Mouse (Mus musculus) limb, embryonic 11.5 days (tissue): ENCODE results near the gene Rnf166. TPM values are rescaled to one million over a fixed set of nuclear protein-coding genes. Genes with fewer than 3 reads are reported as not detected.

Experiments used
- ATAC-seq: fragments of 200-750 bp; cut with Nextera tagmentation; 2 replicates; pipeline ENCODE4 v1.8.0; 2017; ENCODE audit warnings: low read depth; ENCODE audit not compliant: insufficient number of reproducible peaks, low FRiP score, low TSS enrichment
- DNase-seq: peaks from one replicate; pipeline ENCODE4 v3.0.0-alpha.2; 2015; ENCODE audit warnings: low spot score
- H3K27ac ChIP-seq: fragments of 300-500 bp; sonication (generic); replicated peaks from 2 replicates; pipeline ENCODE4 v1.5.1; 2014; ENCODE audit warnings: low read depth, mild to moderate bottlenecking, low read length
- H3K27me3 ChIP-seq: fragments of 300-500 bp; sonication (generic); 2 replicates; pipeline ENCODE4 v1.6.1; 2014; ENCODE audit warnings: mild to moderate bottlenecking, low read length, mixed read lengths; ENCODE audit not compliant: control insufficient read depth, insufficient read depth
- H3K36me3 ChIP-seq: fragments of 300-500 bp; sonication (generic); 2 replicates; pipeline ENCODE4 v1.6.1; 2014; ENCODE audit warnings: mild to moderate bottlenecking, low read length, moderate library complexity, mixed read lengths; ENCODE audit not compliant: control insufficient read depth, insufficient read depth
- H3K4me1 ChIP-seq: fragments of 300-500 bp; sonication (generic); 2 replicates; pipeline ENCODE4 v1.6.1; 2014; ENCODE audit warnings: low read length, mixed read lengths; ENCODE audit not compliant: control insufficient read depth, insufficient read depth
- H3K4me2 ChIP-seq: fragments of 300-500 bp; sonication (generic); 2 replicates; pipeline ENCODE4 v1.6.1; 2014; ENCODE audit warnings: low read depth, mild to moderate bottlenecking, moderate library complexity; ENCODE audit not compliant: severe bottlenecking
- H3K4me3 ChIP-seq: fragments of 300-500 bp; sonication (generic); 2 replicates; pipeline ENCODE4 v1.5.1; 2014; ENCODE audit warnings: low read depth, low read length
- H3K9ac ChIP-seq: fragments of 300-500 bp; sonication (generic); 2 replicates; pipeline ENCODE4 v1.6.1; 2014; ENCODE audit warnings: mild to moderate bottlenecking, low read length
- H3K9me3 ChIP-seq: fragments of 300-500 bp; sonication (generic); 2 replicates; pipeline ENCODE4 v1.6.1; 2016; ENCODE audit warnings: low read length; ENCODE audit not compliant: control insufficient read depth
- WGBS: fragments of 180-500 bp; shearing (Covaris S2); extraction: QIAGEN DNeasy Blood & Tissue Kit; methylation state at CpG from one replicate; pipeline ENCODE4 v1.1.7; 2014; 5-methylcytosine and 5-hydroxymethylcytosine counted together
- microRNA-seq: library from miRNA; unstranded; fragments of <30 nt; microRNA quantifications from one replicate; pipeline ENCODE4, GENCODE M21; 2016
- polyA plus RNA-seq: library from polyadenylated mRNA; unstranded; fragments of >200 nt; fragmentation: Nextera tagmentation; extraction: Ambion mirVana; gene quantifications from 2 replicates; pipeline ENCODE4 v1.2.1, GENCODE M21; 2014

Gene Rnf166
- polyA plus RNA-seq, 1 experiment from 2014 or later: 35.3 TPM

DNA sequence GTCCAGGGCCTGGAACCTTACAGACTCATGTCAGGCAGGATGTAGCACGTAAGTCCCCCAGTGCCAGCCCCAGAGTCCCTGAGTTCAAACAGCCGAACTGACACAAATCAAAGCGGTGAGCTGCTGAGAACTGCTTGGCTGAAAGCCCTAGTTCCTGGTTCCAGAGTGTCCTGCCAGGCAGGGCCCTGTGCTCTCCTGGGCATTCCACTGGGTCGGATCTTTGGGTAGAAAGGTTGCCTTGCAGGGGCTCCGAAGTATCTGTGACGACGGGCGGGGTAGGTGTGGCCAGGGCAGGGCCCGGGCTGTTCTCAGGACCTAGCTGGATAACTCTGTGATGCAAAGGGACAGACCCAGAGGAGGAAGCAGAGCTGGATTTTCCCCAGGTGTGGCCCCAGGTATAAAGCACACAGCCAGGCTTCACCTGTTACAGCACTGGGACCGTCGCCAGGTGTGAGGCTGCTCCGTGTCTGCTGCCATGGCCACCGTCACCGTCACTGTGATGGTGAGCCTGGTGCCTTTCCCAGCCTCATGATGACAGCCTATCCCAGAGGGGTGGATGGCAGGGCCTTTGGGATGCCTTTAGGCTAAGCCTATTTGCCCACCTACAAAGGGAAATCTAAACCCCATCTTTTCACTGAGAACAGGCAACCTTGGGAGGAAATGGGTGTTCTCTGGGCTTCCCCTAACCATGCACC lies 54.3 kb downstream of the Rnf166 start, which contains the start of gene Il17c:
Gene Il17c (plus strand): TSS at position 645 of the 695 bp plus-strand sequence.
- Histone ChIP-seq H3K36me3 (peaks cover 5% of the 10 kb centered on the region; the same call in 1 of the 2 replicates), H3K4me3 (no peak within 1 kb of the TSS), H3K27me3 (no peaks in the 10 kb centered on the region), H3K4me1 (no peaks in the 10 kb centered on the region), H3K4me2 (no peak within 1 kb of the TSS), H3K27ac (no peak within 1 kb of the TSS), H3K9me3 (no peaks in the 10 kb centered on the region), H3K9ac (no peak within 1 kb of the TSS)
- WGBS: 79% methylated on average over 14 of the region's 14 CpGs
- ATAC-seq (no peak), DNase-seq (no peak)

- H3K36me3 ChIP-seq: peaks cover 11% of the 10 kb centered on the region
- H3K4me3 ChIP-seq: no peak overlapping the region
- H3K27ac ChIP-seq: 0 out of 2 replicates have a peak overlapping the region, but pooled peaks have one; percentile 12
- no peaks in the 10 kb centered on the region for H3K27me3 ChIP-seq
- H3K4me1 ChIP-seq: no peaks in the 10 kb centered on the region
- 69% methylated on average over 9 of the region's 9 CpGs for WGBS
- no peak overlapping the region for H3K9ac ChIP-seq
- no peak overlapping the region for H3K4me2 ChIP-seq
- no peaks in the 10 kb centered on the region for H3K9me3 ChIP-seq
- DNase-seq (no peak), ATAC-seq (no peak)
Observed at GRCm38 (mm10) chr8:122419881-122420555, 55.8 kb downstream of the Rnf166 start.

Small RNA genes lying within 50 kb of the gene (microRNA-seq; reads per million reads assigned to microRNA genes)
- gene Gm24366: not detected

Other genes starting within 250 kb of the Rnf166 start
- 1.3 and 1.4 TPM in 2 replicates for gene Zfpm1, start 193.9 kb downstream of the Rnf166 start, polyA plus RNA-seq
- not detected in 2 replicates for gene Trhr2, start 115.3 kb downstream of the Rnf166 start, polyA plus RNA-seq
- 45.8 and 52.6 TPM in 2 replicates for gene Zc3h18, start 99.5 kb downstream of the Rnf166 start, polyA plus RNA-seq
- gene Il17c, start 54.0 kb downstream of the Rnf166 start, polyA plus RNA-seq: not detected in 2 replicates
- 80.2 and 82.4 TPM in 2 replicates for gene Cyba, start 43.1 kb downstream of the Rnf166 start, polyA plus RNA-seq
- gene Mvd, start 32.6 kb downstream of the Rnf166 start, polyA plus RNA-seq: 51.3 and 51.9 TPM in 2 replicates
- not detected in 2 replicates for gene Snai3, start 15.3 kb downstream of the Rnf166 start, polyA plus RNA-seq
- 80.7 and 81.3 TPM in 2 replicates for gene Ctu2, start 79 bp upstream of the Rnf166 start, polyA plus RNA-seq
- gene Piezo1, start 75.3 kb upstream of the Rnf166 start, polyA plus RNA-seq: 6.2 and 7.2 TPM in 2 replicates
- gene Cdt1, start 92.0 kb upstream of the Rnf166 start, polyA plus RNA-seq: 46.4 and 51.7 TPM in 2 replicates
- 271 and 284 TPM in 2 replicates for gene Aprt, start 100.8 kb upstream of the Rnf166 start, polyA plus RNA-seq
- 5.2 and 5.5 TPM in 2 replicates for gene Galns, start 135.4 kb upstream of the Rnf166 start, polyA plus RNA-seq
- gene Trappc2l, start 135.6 kb upstream of the Rnf166 start, polyA plus RNA-seq: 45.0 and 45.4 TPM in 2 replicates
- not detected in 2 replicates for gene Pabpn1l, start 146.7 kb upstream of the Rnf166 start, polyA plus RNA-seq
- gene Cbfa2t3, start 223.0 kb upstream of the Rnf166 start, polyA plus RNA-seq: 3.3 and 4.5 TPM in 2 replicates